Mouse (Mus musculus): ENCODE measurements around the gene Il21r. TPM values are rescaled to one million over a fixed set of nuclear protein-coding genes. Genes with fewer than 3 reads are reported as not detected.
A peak's percentile ranks its signal among the peaks of the same experiment; 100 is the strongest.

The Il21r gene
- total and polyA plus RNA-seq, 3 experiments: 103 to 252 (median 142) TPM

DNA sequence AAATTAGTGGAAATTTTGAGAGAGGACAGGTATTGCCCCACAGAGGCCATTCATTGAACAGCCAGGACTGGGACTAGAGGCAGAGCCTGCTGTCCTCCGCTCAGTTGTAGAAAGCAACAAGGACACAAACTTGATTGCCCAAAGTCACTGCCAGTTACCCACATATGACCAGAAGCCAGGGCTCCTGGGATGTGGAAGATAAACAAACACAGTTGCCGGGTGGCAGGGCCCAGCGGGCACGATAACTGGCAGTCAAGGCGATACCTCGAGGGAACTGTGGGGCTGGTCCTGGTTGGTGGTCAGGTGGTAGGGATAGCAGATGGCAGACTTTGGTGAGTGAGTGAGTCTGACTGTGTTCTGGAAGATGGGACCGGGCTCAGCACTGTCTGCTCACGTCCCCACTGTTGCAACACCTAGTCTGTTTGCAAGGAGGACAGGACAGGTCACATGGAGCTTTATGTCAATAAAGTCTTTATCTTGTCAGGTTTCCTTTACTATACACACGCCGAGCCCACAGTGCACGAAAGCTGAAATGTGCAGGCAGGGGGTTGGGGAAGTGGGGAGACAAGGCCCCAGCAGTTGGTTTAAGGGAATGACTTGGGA is 25.6 kb upstream of the Il21r start:
- no peaks in the 10 kb centered on the region for H3K79me2 ChIP-seq (replicated peaks; ENCODE audit: control insufficient read depth, extremely low read depth, insufficient read depth, poor library complexity, severe bottlenecking)
- TF ChIP-seq CTCF (conservative IDR thresholded peaks at IDR 0.05 in 1 of 2, IDR thresholded peaks at IDR 0.05 in 1 of 2; ENCODE audit: low read depth in 2 of 2, low read length in 2 of 2) (peak in 1 of 2 experiments; percentile 14; a peak in 1 of 4 replicates), USF1 (IDR thresholded peaks at IDR 0.05; ENCODE audit: low read depth, low read length) (no peak), CHD2 (IDR thresholded peaks at IDR 0.05; ENCODE audit: low read length) (no peak)
- in situ Hi-C loops (cut with MboI; ENCODE audit: low pct_ligation_motif_present, low pct_unique_long_range_greater_than_20kb, low sequenced_read_pairs): no loop called here
- H3K27ac ChIP-seq (ENCODE audit: insufficient read depth, low read depth): no peak overlapping the region
- no peak overlapping the region for H3K4me3 ChIP-seq (replicated peaks in 1 of 3; ENCODE audit: low read depth in 2 of 3, low read length in 2 of 3, poor library complexity in 1 of 3)
- DNase-seq (ENCODE audit: extremely low read depth): no peak
- no peaks in the 10 kb centered on the region for H3K9me3 ChIP-seq (replicated peaks; ENCODE audit: low read length)
- H3K36me3 ChIP-seq (replicated peaks in 1 of 2; ENCODE audit: control insufficient read depth in 1 of 2, insufficient read depth in 1 of 2, low read length in 1 of 2): peaks cover 44 to 56% of the 10 kb centered on the region in 2 experiments
- no peaks in the 10 kb centered on the region for H3K27me3 ChIP-seq (replicated peaks)
- no peak overlapping the region for H3K4me2 ChIP-seq (ENCODE audit: insufficient read depth, low read depth, poor library complexity, severe bottlenecking)
- dilution Hi-C loops (cut with MboI; ENCODE audit: extremely low pct_ligation_motif_present, extremely low pct_unique_long_range_greater_than_20kb, low sequenced_read_pairs): no loop called here
- no peak overlapping the region for H3K9ac ChIP-seq (ENCODE audit: insufficient read depth, low read depth)
- peaks cover 15 to 52% of the 10 kb centered on the region in 2 experiments for H3K4me1 ChIP-seq (ENCODE audit: control insufficient read depth in 1 of 2, insufficient read depth in 2 of 2)

DNA sequence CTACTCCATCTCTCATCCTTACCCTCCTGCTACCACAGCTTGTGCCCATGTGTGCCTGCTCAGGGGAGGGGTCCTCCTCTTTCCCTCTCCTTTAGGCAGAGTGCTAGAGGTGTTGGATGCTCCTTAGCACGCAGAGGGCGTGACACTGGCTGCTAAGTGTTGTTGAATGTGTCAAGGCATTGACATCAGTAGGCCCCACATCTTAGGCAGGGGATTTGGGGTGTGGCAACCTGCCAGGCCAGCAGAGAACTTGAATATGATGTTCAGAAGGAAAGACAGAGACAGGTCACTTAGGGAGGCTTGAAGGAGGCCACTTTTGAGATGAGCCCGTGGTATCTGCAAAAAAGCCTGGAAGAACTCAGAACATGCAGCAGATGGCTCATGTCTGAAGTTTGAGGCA is 25.1 kb upstream of the Il21r start:
- Histone ChIP-seq H3K4me2 (ENCODE audit: insufficient read depth, low read depth, poor library complexity, severe bottlenecking) (no peak overlapping the region), H3K27me3 (replicated peaks) (no peaks in the 10 kb centered on the region), H3K27ac (ENCODE audit: insufficient read depth, low read depth) (no peak overlapping the region), H3K9me3 (replicated peaks; ENCODE audit: low read length) (no peaks in the 10 kb centered on the region), H3K79me2 (replicated peaks; ENCODE audit: control insufficient read depth, extremely low read depth, insufficient read depth, poor library complexity, severe bottlenecking) (no peaks in the 10 kb centered on the region), H3K36me3 (replicated peaks in 1 of 2; ENCODE audit: control insufficient read depth in 1 of 2, insufficient read depth in 1 of 2, low read length in 1 of 2) (peaks cover 39 to 50% of the 10 kb centered on the region in 2 experiments), H3K9ac (ENCODE audit: insufficient read depth, low read depth) (no peak overlapping the region), H3K4me3 (replicated peaks in 1 of 3; ENCODE audit: low read depth in 2 of 3, low read length in 2 of 3, poor library complexity in 1 of 3) (no peak overlapping the region), H3K4me1 (ENCODE audit: control insufficient read depth in 1 of 2, insufficient read depth in 2 of 2) (peaks cover 19 to 57% of the 10 kb centered on the region in 2 experiments)
- TF ChIP-seq RAD21 (IDR thresholded peaks at IDR 0.05; ENCODE audit: low read depth, low read length) (no peak), USF2 (conservative IDR thresholded peaks at IDR 0.05; ENCODE audit: low read depth, low read length) (no peak), CTCF (conservative IDR thresholded peaks at IDR 0.05 in 1 of 2, IDR thresholded peaks at IDR 0.05 in 1 of 2; ENCODE audit: low read depth in 2 of 2, low read length in 2 of 2) (no peak), HCFC1 (IDR thresholded peaks at IDR 0.05; ENCODE audit: low read depth, low read length) (no peak), MEF2A (IDR thresholded peaks at IDR 0.05; ENCODE audit: borderline replicate concordance, low read depth, low read length) (no peak), MAX (IDR thresholded peaks at IDR 0.05; ENCODE audit: low read length) (no peak), JUN (IDR thresholded peaks at IDR 0.05; ENCODE audit: insufficient read depth, low read depth, low read length) (no peak), NELFE (IDR thresholded peaks at IDR 0.05; ENCODE audit: low read depth, low read length) (no peak), RCOR1 (conservative IDR thresholded peaks at IDR 0.05; ENCODE audit: low read depth, low read length) (no peak), MAFK (IDR thresholded peaks at IDR 0.05; ENCODE audit: insufficient replicate concordance, low read length) (no peak)
- in situ Hi-C loops (cut with MboI; ENCODE audit: low pct_ligation_motif_present, low pct_unique_long_range_greater_than_20kb, low sequenced_read_pairs): no loop called here
- dilution Hi-C loops (cut with MboI; ENCODE audit: extremely low pct_ligation_motif_present, extremely low pct_unique_long_range_greater_than_20kb, low sequenced_read_pairs): no loop called here
- DNase-seq (ENCODE audit: extremely low read depth): no peak
